Mouse (Mus musculus): ENCODE results near the gene Egfr. TPM values are rescaled to one million over a fixed set of nuclear protein-coding genes. Genes with fewer than 3 reads are reported as not detected.

Egfr gene
- total RNA-seq, 2 experiments from 2014 or later = 17.6 to 19.0 TPM

DNA sequence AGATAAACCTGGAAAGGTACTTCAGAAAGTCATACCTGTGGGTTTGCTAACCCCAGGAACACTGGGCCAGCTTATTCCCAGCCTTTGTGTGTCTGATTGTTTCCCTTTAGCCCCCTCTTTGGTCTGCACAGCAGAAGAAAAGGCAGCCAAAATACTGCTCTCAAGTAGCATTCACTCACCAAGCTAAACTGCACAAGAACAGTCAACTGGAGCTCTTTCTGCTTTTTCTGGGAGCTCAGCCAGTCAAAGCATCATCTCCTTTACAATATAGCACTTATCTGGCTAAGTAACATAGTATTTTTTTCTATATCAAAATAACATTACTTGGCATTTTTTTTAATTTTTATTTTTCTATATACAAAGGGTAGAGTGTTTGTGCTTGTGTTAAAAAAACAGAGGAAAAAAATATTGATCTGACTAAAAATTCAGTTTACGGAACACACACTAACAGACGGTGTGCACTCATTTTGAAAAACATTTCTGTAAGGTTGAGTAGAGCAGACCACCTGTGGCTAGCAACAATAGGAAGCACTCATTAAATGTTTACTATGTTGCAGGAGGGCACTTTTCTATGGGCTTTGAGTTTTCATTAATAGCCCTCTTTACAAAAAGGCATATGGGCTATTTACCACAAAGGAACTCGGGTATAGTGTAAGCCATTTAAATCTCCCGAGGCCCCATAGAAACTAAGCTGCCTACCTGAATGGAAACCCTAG, 72.0 kb downstream of the Egfr start:
- no peak for DNase-seq (ENCODE audit: low spot score in 2 of 2)

DNA sequence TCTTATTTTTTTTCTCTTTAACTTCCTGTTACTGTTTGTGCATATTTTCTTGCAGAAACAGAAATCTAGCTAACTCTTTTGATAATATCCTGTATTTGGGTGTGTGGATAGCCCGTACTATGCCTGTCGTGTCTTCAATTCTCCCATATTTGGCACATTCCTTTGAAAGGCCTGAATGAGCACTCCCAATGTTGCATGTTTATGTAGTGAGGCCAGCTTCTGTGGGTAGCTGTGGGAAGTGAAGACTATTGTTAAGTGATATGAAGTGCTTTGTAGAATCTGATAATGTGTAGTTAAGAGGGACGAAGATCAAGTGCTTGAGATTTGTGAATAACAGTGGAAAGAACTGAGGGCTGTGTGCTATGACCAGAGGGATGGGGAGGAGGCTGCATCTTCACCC, 77.5 kb downstream of the Egfr start:
- no peak for DNase-seq (ENCODE audit: low spot score in 2 of 2)

DNA sequence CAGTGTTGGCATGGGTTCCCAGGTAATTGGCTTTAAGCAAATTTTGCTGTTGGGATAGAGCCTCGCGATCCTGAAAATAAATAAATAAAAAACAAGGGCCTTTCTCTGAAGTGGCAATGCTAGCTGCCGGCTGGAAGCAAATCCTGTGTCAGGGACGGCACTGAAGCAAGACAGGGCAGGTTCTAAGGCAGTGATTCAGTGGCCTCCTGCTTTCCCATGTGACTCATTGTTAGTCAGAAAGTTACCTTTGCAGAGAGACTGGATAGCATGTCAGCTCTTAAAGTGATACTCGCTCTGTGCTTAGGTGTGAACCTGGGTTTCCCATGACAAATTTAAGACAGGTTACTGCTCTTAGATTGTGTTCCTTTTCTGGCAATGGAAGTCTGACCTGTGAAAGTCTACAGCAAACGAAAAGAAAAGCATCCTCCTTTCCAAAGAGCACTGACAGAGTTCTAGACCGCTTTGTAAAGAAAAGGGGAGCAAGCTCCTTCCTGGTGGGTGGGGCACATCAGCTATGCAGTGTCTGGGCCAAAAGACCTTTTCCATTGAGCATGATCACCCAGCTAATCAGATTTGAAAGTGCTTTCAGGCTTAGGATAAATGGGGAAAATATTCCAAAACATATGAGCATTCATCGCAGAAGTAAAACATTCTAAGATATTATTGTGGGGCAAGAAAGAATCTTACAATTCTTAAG, 78.7 kb downstream of the Egfr start:
- no peak for DNase-seq (ENCODE audit: low spot score in 2 of 2)

DNA sequence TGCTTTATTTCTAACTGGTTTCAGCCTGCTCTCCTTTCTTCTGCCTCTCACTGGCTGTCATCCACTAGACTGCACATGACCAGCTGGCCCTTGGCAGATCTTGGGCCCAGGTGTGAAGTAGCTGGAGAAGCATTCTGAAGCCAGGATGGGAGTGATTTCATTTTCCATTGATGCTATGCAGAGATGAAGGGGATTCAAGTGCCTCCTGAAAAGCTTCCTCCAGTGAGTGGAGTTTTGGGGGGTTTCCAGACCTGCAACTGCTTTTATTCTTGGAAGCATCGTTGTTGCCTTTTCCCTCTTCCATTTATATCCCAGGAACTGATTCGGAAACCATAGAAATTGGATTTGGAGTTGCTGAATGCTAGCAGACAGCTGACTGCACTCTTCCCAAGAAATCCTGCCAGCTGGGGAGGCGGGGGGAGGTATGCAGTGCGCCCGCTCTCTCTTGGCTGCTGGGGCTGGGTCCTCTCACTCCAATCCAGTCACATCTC, 80.0 kb downstream of the Egfr start:
- peak; percentile 56 to 81 for DNase-seq (ENCODE audit: low spot score in 2 of 2)

DNA sequence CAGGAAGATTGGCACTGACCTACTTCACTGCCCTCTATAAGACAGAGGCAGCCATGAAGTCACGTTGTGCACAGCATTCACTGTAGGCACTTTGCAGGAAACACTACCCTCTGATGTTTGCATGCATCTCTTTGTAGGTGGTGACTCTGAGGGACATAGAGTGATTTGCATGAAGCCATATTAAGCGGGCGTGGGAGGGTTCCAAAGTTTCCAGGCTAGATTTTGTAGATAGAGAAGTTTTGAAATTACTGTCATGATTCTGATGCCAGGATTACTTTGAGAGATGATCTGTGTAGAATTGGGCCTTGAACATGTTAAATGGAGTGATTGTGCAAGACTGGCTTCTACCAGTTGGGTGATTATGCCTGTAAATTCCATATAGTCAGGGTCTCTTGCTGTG, 86.8 kb downstream of the Egfr start:
- no peak for DNase-seq (ENCODE audit: low spot score in 2 of 2)

DNA sequence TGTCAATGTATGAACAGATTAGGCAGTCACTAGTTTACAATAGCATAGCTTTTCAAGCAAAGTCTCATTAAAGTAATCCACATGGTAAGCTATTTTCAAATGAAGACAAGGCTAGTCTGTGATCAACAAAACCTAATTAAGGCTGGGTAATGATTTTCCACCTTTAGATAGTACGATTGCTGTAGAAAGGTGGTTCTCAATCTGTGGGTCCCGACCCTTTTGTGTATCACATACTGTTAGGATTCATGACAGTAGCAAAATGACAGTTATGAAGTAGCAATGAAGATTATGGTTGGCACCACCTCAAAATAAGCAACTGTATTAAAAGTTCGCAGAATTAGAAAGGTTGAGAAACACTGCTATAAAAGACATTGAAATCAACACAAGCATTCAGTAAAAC, 90.9 kb downstream of the Egfr start:
- DNase-seq (ENCODE audit: low spot score in 2 of 2) = no peak

DNA sequence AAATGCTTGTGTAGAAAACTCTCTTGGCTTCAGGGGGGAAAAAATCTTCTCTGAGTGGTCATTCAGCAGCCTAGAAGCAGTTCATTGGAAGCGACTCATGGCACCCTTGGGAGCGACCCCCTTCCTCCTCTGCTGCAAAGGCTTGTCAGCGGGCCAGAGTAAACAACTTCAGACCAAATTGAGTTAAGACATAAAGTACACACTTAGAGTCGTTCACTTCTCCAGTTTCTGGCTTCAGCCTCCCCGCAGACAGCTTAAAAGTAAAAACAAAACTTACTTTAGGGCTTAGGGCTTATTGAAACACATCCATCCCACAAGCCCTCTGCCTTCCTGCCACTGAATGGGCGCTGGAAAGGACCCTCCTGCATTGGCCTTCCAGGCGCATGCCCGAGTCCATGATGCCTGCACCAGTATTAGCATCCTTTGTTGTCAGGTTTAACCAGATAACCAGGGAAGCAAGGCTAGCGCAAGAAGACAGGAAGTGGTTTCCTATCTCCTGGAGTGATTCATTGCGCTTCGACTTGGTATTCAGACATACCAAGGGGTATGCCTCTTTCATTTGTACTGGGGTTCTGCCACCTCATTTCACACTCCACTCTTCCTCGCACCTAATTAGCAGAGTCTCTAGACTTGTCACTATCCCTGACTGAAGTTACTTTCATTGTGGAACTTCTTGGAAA, 92.0 kb downstream of the Egfr start:
- DNase-seq (ENCODE audit: low spot score in 2 of 2) = no peak

DNA sequence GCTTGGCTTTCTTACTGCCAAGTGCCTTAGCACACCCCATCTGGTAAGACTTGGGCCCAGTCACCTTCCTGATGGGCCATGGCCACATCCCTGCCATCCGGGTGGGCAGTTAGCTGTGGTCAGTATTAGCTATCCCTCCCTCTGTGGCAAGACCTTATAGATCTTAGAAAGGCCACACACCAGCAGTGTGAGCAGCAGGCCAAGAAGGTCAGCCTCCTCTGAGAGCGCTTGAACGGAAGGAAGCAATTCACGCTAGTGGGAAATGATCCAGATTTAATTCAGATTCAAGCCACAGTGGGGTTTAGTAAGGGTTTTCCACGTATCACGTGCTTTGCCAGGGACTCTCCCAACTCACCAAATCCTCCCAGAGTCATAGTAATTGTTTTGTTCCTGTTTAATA, 96.9 kb downstream of the Egfr start:
- no peak for DNase-seq (ENCODE audit: low spot score in 2 of 2)

DNA sequence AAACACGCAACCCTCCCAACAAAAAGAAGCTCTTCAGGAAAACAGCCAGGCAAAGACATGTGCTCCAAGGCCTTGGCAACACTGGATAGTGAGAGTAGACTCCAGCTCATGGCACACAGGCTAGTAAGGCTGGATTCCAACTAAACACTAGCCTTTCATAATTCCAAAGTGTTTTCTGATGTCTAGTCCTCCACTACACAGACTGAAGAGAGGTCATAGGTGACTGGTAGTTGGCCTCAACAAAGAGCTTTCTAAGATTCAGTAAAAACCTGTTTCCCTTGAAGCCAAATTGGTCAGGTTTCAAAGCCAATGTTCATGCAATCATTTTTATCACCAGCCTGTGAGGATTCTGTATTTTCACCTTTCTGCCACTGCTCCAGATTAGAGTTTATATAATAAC, 99.4 kb downstream of the Egfr start:
- no peak for DNase-seq (ENCODE audit: low spot score in 2 of 2)

DNA sequence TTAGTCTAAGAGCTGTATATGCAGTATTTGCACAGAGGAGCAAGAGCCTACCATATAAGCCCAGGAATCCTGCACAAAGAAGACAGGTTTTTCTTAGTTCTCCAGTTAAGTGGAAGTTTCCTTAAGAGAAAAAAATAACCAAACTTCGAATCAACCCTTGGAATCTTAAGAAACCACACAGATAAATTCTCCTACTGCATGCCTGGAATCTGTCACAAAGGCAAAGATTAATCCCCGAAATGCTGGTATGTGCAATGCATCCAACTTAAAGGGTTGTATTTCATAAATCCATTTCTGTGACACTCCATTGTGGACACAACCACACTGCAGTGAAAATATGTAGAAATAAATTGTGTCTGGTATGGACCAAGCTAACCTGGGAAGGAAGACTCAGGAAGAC, 102.1 kb downstream of the Egfr start:
- no peak for DNase-seq (ENCODE audit: low spot score in 2 of 2)

DNA sequence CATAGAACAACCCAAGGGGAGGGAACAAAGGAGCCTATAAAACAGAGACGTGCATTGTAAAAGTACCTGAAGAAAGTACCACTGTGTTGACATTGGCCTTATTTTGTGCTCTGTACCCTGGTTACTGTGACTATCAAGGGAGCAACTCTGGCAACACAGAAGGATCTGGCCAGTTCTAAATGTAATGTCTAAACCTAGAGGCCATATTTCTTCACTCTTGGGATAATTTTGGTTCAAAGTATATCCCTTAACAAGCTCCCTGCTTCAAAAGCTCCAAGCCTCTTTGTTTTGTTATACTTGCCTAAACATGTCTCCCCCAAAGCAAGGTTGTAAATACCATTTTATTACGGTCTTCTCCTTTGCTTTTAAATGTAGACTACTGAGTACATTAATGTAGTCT, 105.3 kb downstream of the Egfr start:
- no peak for DNase-seq (ENCODE audit: low spot score in 2 of 2)

DNA sequence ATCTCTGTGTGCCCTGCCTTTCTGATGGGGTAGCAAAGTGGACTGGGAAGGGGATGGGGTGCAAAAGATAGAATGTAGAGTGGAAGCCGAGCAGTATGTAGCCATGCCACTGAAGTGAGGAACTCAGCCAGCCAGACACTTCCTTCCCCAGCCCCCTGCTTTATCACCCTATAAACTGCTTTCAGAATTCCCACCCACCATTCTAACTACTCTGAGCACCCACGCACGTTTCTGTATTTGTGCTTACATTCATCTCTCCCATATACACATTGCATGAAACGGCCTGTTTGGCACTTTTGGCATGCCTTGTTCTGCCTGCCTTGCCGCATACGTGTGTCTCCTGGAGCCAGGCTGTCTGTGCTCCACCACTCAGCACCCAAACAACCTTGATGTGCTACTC, 109.0 kb downstream of the Egfr start:
- DNase-seq (ENCODE audit: low spot score in 2 of 2) = no peak

DNA sequence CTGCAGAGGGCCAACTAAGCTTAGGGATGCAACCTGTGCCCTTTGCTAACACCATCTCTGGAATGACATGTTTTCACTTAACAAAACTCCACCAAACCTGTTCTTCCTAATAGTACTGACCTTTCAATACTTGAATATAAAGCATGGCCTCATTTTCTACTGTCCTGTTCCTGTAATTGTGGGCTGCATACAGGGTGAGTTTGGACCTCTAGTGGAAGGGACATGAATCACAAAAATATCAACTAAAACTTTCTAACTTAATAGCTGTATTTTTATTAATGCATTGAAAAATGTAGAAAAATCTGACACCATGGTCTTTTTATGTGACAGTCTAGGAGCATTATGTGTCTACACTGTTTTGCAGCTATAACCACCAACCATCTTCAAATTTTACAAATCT, 111.5 kb downstream of the Egfr start:
- DNase-seq (ENCODE audit: low spot score in 2 of 2) = no peak

DNA sequence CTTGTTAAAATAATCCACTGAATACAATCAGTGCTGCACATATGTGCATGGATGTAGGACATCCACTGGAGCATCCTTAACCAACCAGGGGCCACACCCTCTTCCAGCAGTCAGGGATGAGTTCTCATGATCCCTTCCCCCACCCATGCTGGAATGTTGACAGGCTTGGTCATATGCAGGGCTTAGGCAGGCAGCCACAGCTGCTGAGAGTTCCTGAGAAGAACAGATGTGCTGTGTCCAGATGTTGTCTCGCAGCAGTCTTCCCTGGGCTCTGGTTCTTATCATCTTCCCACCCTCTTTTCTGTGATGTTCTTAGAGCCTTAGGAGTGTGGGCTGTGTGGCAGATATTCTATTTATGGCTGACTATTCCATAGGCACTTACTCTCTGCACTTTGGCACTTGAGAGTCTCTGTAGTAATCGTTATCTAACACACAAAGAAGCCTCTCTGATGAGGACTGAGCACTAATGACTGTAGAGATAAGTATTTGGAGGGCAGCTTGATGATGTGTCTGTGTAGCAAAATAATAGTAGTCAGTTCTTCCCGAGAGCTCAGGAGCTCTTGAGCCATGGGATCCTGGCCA, 113.1 kb downstream of the Egfr start:
- no peak for DNase-seq (ENCODE audit: low spot score in 2 of 2)

DNA sequence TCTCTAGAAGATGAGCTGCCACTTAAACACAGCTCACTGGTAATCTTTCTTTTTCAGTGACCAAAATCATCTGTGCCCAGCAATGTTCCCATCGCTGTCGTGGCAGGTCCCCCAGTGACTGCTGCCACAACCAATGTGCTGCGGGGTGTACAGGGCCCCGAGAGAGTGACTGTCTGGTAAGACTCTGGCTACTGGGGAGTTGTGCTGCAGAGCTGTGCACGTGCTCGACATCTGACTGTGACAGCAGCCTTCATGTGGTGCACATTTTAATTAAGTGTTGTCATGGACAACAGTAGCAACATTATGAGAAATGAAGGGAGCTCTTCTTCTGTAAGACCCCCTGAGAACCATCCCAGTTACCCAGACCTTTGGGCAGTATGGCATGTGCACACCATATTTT, 116.0 kb downstream of the Egfr start:
- DNase-seq (ENCODE audit: low spot score in 2 of 2) = no peak

DNA sequence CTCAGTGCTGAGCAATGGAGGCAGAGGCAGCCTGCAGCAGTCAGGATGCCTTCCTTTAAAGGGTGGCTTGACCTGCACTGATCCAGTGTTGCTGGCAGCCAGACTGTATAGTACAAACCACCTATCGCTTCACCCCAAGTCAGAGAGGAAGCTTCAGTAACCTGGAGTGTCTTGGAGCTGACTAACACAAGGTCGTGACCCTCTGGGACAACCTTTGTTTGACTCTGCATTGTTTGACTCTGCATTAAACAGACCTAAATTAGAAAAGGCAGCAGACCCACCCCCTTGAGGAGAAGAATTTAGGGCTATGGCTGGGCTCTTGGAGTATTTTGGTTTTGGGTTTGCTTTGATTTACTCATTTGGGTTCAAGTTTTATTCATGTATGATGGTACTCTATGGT, 117.5 kb downstream of the Egfr start:
- no peak for DNase-seq (ENCODE audit: low spot score in 2 of 2)

DNA sequence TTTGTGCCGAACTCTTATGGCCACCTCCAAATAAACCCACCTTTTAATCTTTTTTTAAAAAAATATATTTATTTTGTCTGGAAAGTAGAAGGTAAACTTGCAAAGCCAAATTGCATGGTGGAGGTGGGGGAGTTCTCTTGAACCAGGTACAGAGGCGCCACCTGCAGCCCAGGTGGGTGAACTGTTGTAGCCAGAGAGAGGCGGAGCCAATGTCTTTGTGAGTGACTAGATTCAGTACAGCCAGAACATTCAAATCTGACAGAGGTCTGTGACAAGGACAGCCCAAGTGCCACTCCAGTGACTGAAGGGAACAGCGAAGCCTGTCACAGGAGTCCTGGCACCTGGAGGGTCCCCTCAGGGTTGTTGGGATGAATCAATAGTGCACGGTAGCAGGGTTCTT, 119.1 kb downstream of the Egfr start:
- DNase-seq (ENCODE audit: low spot score in 2 of 2) = no peak

DNA sequence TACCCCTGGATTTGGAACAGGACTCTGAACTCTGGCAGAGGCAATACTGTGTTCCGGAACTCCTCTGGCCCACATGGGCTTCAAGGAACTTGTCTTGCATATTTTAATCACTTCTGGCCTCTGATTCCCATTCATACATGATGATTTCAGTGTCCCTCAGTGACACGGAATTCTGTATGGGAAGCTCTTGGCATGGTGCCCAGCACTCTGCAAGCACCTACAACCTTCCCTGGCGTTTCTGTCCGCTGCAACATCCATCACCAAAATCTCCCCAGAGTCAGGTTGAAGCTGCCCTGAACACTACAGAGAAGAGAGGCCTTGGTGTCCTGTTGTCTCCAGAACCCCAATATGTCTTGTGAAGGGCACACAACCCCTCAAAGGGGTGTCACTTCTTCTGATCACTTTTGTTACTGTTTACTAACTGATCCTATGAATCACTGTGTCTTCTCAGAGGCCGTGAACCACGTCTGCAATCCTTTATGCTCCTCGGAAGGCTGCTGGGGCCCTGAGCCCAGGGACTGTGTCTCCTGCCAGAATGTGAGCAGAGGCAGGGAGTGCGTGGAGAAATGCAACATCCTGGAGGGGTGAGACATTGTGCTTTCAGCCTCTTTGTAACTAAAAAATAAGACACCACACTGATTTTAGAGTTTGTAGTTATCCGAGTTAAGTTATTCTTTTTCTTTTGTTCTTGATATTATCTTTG, 125.8 kb downstream of the Egfr start:
- DNase-seq (ENCODE audit: low spot score in 2 of 2) = no peak

DNA sequence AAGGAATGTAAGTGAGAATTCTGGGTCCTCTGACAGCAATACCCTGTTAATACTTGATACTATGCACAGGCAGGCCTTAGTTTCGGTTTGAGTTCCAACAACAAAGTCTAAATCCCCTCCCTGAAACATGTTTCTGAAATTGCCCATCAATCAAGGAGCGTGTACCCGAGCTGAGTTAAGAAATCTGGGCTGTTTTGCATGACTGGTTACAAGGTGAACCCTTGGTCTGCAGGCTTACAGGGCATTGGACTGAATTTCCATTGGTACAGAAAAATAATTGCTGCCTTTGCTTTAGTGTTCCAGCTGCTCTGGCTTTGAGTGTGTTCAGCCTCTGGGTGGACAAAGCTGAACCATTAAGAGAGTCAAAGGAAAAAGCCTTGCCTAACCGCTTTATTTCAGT, 129.9 kb downstream of the Egfr start:
- no peak for DNase-seq (ENCODE audit: low spot score in 2 of 2)

DNA sequence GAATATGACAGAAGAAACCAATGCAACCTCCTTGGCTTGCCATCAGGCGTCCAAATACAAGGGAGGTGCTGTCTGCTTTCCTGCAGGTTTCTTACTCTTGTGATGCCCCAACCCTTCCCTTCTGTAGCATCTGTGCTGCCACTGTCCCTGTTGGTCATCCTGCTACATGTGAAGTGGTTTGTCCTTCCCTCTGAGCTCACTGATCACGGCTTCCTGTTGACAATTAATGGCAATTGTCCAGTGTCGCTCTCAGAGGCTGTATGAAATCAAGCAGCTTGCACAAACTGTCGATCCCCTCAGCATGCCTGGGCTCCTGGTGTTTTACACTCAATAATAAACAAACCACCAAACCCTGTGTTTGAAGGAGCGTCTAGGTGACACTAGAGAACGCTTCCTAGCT, 134.1 kb downstream of the Egfr start:
- DNase-seq (ENCODE audit: low spot score in 2 of 2) = no peak

DNA sequence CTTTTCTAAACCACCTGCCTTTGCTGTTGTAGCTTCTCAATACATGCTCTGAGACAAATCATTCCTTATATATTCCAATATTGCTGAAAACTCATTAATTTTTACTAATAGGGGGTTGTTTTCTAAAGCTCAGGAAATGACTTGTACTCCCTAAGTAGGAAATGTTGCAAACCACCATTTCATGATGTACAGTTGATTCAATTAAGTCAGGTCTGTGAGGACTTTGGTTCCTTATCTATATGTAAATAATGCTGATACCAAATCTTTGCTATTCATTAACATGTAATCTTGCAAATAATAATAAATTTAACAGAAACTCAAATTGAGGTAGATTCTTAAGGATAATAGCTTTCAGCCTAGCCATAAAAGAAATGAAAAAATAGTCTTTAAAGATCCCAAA, 136.1 kb downstream of the Egfr start:
- DNase-seq (ENCODE audit: low spot score in 2 of 2) = no peak
